Comparison of ENCODE assay signal across 18 mouse cellular contexts in the genomic region with DNA sequence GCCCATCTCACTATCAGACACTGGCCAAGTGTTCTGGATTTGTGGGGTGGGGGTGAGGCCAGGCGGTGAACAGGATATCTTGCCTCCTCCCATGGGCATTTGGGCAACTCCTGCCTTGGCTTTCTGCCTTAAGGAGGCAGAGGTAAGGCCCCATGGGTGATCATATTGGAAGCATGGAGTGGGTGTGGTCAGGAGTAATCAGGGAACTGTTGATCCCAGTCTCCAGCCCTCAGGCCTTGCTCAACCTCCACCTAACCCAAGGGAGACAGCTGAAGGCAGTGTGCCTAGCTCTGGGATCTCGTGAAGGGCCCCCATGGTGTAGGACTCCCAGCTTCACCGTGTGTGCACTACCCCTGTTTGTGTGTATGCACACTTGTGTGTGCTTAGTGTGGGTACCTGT. TPM values are rescaled to one million over a fixed set of nuclear protein-coding genes. Genes with fewer than 3 reads are reported as not detected.
DNase-seq lines count a peak whose midpoint lies in the region; ATAC-seq lines count a peak whose summit lies in the region.
"Had no signal": no experiment of that assay in that cellular context is flagged by ENCODE, and none has a peak within 500 bp of the region (broad histone marks: within the 10 kb centered on the region; RNA-seq: fewer than 3 reads in every experiment).

No protein-coding gene starts in this region.

- H3K4me1 ChIP-seq in heart, embryonic 11.5 days (ENCODE audit: control insufficient read depth, insufficient read depth, low read length) = peaks cover 78% of the 10 kb centered on the region
- H3K4me1 ChIP-seq in kidney, embryonic 14.5 days (ENCODE audit: control insufficient read depth, insufficient read depth, low read length) = peaks cover 47% of the 10 kb centered on the region

- peak overlapping the region; percentile 61; the same call in 1 of the 2 replicates for H3K9ac ChIP-seq in heart, embryonic 11.5 days (ENCODE audit: low read depth, low read length)
- H3K9ac ChIP-seq in kidney, embryonic 14.5 days (ENCODE audit: low read depth, low read length) = no peak overlapping the region
- H3K9ac ChIP-seq: forebrain, postnatal 0 days; liver, postnatal 0 days; midbrain, embryonic 13.5 days had no signal

- 83% methylated on average over 3 of the region's 3 CpGs for WGBS in heart, embryonic 11.5 days (ENCODE audit: insufficient replicate concordance)
- WGBS in kidney, embryonic 14.5 days = 93% methylated on average over 3 of the region's 3 CpGs

- no peak overlapping the region for H3K4me3 ChIP-seq in heart, embryonic 11.5 days (ENCODE audit: low read depth, low read length)
- H3K4me3 ChIP-seq in kidney, embryonic 14.5 days (ENCODE audit: low read length) = no peak overlapping the region
- H3K4me3 ChIP-seq: limb, embryonic 13.5 days; midbrain, embryonic 13.5 days had no signal

- no peaks in the 10 kb centered on the region for H3K36me3 ChIP-seq in heart, embryonic 11.5 days (ENCODE audit: control insufficient read depth, insufficient read depth, low read length)
- H3K36me3 ChIP-seq in kidney, embryonic 14.5 days (ENCODE audit: control insufficient read depth, insufficient read depth, low read length) = no peaks in the 10 kb centered on the region
- H3K36me3 ChIP-seq: limb, embryonic 13.5 days; midbrain, embryonic 13.5 days had no signal

- no peaks in the 10 kb centered on the region for H3K27me3 ChIP-seq in heart, embryonic 11.5 days (ENCODE audit: control insufficient read depth, insufficient read depth, low read length)
- no peaks in the 10 kb centered on the region for H3K27me3 ChIP-seq in kidney, embryonic 14.5 days (ENCODE audit: control insufficient read depth, insufficient read depth, low read length)
- H3K27me3 ChIP-seq: limb, embryonic 13.5 days; midbrain, embryonic 13.5 days had no signal

- no peak for ATAC-seq in cerebellum, adult (ENCODE audit: insufficient number of reproducible peaks, low FRiP score, low TSS enrichment)
- no peak for ATAC-seq in heart, embryonic 11.5 days (replicated peaks; ENCODE audit: insufficient number of reproducible peaks, low FRiP score, low TSS enrichment)
- no peak for ATAC-seq in kidney, embryonic 14.5 days (ENCODE audit: low FRiP score, low TSS enrichment)
- ATAC-seq: forebrain, postnatal 0 days; hindbrain, postnatal 0 days; liver, postnatal 0 days; midbrain, embryonic 13.5 days had no signal

- no peak overlapping the region for H3K4me2 ChIP-seq in heart, embryonic 11.5 days
- no peak overlapping the region for H3K4me2 ChIP-seq in kidney, embryonic 14.5 days (replicated peaks; ENCODE audit: low read depth, low read length)
- H3K4me2 ChIP-seq: limb, embryonic 13.5 days; midbrain, embryonic 13.5 days had no signal

- peak; percentile 51 for DNase-seq in cerebellum, adult 11-12 months
- DNase-seq in heart, adult 18-20 months = no peak
- DNase-seq in kidney, adult 9 months = no peak
- DNase-seq in adipocyte (ENCODE audit: low spot score) = peak; percentile 38
- no peak for DNase-seq in frontal cortex, adult 2 months (ENCODE audit: extremely low spot score in 1 of 2, low spot score in 1 of 2)
- DNase-seq: adrenal gland, postnatal 36 days; forebrain, postnatal 0 days; gastrocnemius, postnatal 36 days; kidney, postnatal 14 days; liver, postnatal 0 days; right cerebral cortex, postnatal 4 days had no signal

- H3K9me3 ChIP-seq in heart, embryonic 11.5 days (replicated peaks; ENCODE audit: control insufficient read depth, low read length) = no peaks in the 10 kb centered on the region
- H3K9me3 ChIP-seq in kidney, embryonic 14.5 days (ENCODE audit: control insufficient read depth, low read length) = no peaks in the 10 kb centered on the region
- H3K9me3 ChIP-seq: limb, embryonic 13.5 days; midbrain, embryonic 13.5 days had no signal

- peak overlapping the region; percentile 92 for H3K27ac ChIP-seq in heart, embryonic 11.5 days (ENCODE audit: low read depth, low read length)
- H3K27ac ChIP-seq in kidney, embryonic 14.5 days (ENCODE audit: low read depth, low read length) = peak overlapping the region; percentile 93
- H3K27ac ChIP-seq: macrophage had no signal

RNA-seq across cellular contexts. Expression of gene Ncs1, which starts 9.2 kb away (rescaled TPM):
- polyA plus RNA-seq in heart, embryonic 11.5 days (2014; fragmentation: Nextera tagmentation; extraction: Ambion mirVana) = 42.8 and 46.5 TPM in 2 replicates
- 10 to 100 TPM; 12.2 to 12.7 TPM for total RNA-seq in heart, adult 18-20 months (2021)
- polyA plus RNA-seq in kidney, embryonic 14.5 days (2014; fragmentation: Nextera tagmentation; extraction: Ambion mirVana) = 34.5 and 57.0 TPM in 2 replicates
- 154 and 159 TPM in 2 replicates for polyA plus RNA-seq in frontal cortex, adult 2 months (2012; rRNA removed)

RNA-seq across cellular contexts. Expression of gene Hmcn2, which starts 59.4 kb away (rescaled TPM):
- polyA plus RNA-seq in heart, embryonic 11.5 days (2014; fragmentation: Nextera tagmentation; extraction: Ambion mirVana) = 0.27 TPM in 1 of 2 replicates, not detected in the other
- total RNA-seq in heart, adult 18-20 months (2021) = 1 to 10 TPM; 6.1 to 7.3 TPM
- 0.10 TPM in 1 of 2 replicates, not detected in the other for polyA plus RNA-seq in kidney, embryonic 14.5 days (2014; fragmentation: Nextera tagmentation; extraction: Ambion mirVana)
- polyA plus RNA-seq in frontal cortex, adult 2 months (2012; rRNA removed) = 2.0 TPM in 2 replicates
- polyA plus RNA-seq: macrophage had no signal

Comparison
In these comparisons a context has a peak if more than half of its experiments do, and no peak if none do; other contexts are left out.
1. DNase-seq: peak in cerebellum, adult 11-12 months (single experiment) and adipocyte (single experiment); none in heart, adult 18-20 months (0 of 2), kidney, adult 9 months (single experiment) and frontal cortex, adult 2 months (0 of 2).